Mouse (Mus musculus) kidney, postnatal 0 days (tissue): ENCODE measurements around the gene Fmod. TPM values are rescaled to one million over a fixed set of nuclear protein-coding genes. Genes with fewer than 3 reads are reported as not detected.

Experiments used
- ATAC-seq: fragments of 200-750 bp; cut with Nextera tagmentation; replicated peaks from 2 replicates; pipeline ENCODE4 v1.8.0; 2017; ENCODE audit warnings: low read depth, moderate number of reproducible peaks, moderate TSS enrichment, moderate library complexity; ENCODE audit not compliant: low FRiP score
- DNase-seq: peaks from one replicate; pipeline ENCODE4 v3.0.0-alpha.2; 2016; ENCODE audit warnings: low spot score
- H3K27ac ChIP-seq: fragments of 300-500 bp; sonication (generic); 2 replicates; pipeline ENCODE4 v1.5.1; 2014; ENCODE audit warnings: mild to moderate bottlenecking
- H3K27me3 ChIP-seq: fragments of 300-500 bp; sonication (generic); 2 replicates; pipeline ENCODE4 v1.6.1; 2014; ENCODE audit warnings: low read length, mixed read lengths; ENCODE audit not compliant: insufficient read depth
- H3K36me3 ChIP-seq: fragments of 300-500 bp; sonication (generic); 2 replicates; pipeline ENCODE4 v1.6.1; 2014; ENCODE audit warnings: low read length, mixed read lengths; ENCODE audit not compliant: insufficient read depth
- H3K4me1 ChIP-seq: fragments of 300-500 bp; sonication (generic); replicated peaks from 2 replicates; pipeline ENCODE4 v1.6.1; 2014; ENCODE audit warnings: antibody characterized with exemption, low read length, mixed read lengths; ENCODE audit not compliant: insufficient read depth
- H3K4me2 ChIP-seq: fragments of 300-500 bp; sonication (generic); 2 replicates; pipeline ENCODE4 v1.6.1; 2014; ENCODE audit warnings: mild to moderate bottlenecking, low read length, moderate library complexity, mixed read lengths
- H3K4me3 ChIP-seq: fragments of 300-500 bp; sonication (generic); replicated peaks from 2 replicates; pipeline ENCODE4 v1.5.1; 2014; ENCODE audit warnings: low read depth, low read length
- H3K9ac ChIP-seq: fragments of 300-500 bp; sonication (generic); 2 replicates; pipeline ENCODE4 v1.6.1; 2014; ENCODE audit warnings: low read depth, low read length
- H3K9me3 ChIP-seq: fragments of 300-500 bp; sonication (generic); replicated peaks from 2 replicates; pipeline ENCODE4 v1.6.1; 2016; ENCODE audit warnings: low read length, inconsistent platforms, mixed read lengths
- CTCF ChIP-seq: IDR thresholded peaks from 2 replicates; pipeline ENCODE4 v1.5.1; 2016; ENCODE audit warnings: antibody characterized with exemption, low read depth, mild to moderate bottlenecking, moderate library complexity
- WGBS: fragments of 180-500 bp; shearing (Covaris S2); extraction: QIAGEN DNeasy Blood & Tissue Kit; methylation state at CpG from one replicate; pipeline ENCODE4 v1.1.7; 2014; 5-methylcytosine and 5-hydroxymethylcytosine counted together
- polyA plus RNA-seq: library from polyadenylated mRNA; unstranded; fragments of >200 nt; fragmentation: Nextera tagmentation; extraction: Ambion mirVana; gene quantifications from 2 replicates; pipeline ENCODE4 v1.2.1, GENCODE M21; 2015

Fmod gene
- polyA plus RNA-seq, result 7.8 and 9.4 TPM in 2 replicates

DNA sequence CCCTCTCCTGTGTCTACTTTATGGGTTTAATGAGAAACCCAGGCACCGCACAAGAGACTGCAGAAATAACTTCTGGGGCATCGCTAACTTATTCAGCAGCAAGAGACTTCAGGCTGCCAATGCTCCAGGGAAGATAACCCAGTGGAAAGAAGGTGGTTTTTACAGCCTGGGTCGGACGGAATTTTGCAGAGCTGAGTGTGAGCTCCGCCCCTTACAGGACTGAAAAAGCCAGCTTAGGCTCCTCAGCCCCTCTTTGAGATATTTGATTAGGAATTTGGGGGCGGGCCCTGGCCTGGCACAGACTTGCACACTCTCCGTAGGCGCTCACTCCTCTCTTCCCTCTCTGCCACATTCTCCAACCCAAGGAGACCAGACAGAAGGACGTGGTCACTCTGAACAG, at the start of gene Fmod:
TSS of gene Fmod (plus strand) at position 83 of the 400 bp plus-strand sequence.
- Histone ChIP-seq H3K4me1 (0 out of 2 replicates have a peak, but pooled peaks cover 9% of the 10 kb centered on the region), H3K9ac (0 out of 2 replicates have a peak within 1 kb of the TSS, but pooled peaks have one; percentile 4), H3K9me3 (no peaks in the 10 kb centered on the region), H3K27me3 (no peaks in the 10 kb centered on the region), H3K4me2 (peak within 1 kb of the TSS; percentile 42), H3K36me3 (no peaks in the 10 kb centered on the region), H3K4me3 (no peak within 1 kb of the TSS), H3K27ac (peak within 1 kb of the TSS; percentile 25; the same call in 1 of the 2 replicates)
- WGBS, result 25% methylated on average over 9 of the region's 9 CpGs
- TF ChIP-seq CTCF, result no peak
- DNase-seq (peak; percentile 64), ATAC-seq (peak; percentile 40; the same call in 1 of the 2 replicates)

DNA sequence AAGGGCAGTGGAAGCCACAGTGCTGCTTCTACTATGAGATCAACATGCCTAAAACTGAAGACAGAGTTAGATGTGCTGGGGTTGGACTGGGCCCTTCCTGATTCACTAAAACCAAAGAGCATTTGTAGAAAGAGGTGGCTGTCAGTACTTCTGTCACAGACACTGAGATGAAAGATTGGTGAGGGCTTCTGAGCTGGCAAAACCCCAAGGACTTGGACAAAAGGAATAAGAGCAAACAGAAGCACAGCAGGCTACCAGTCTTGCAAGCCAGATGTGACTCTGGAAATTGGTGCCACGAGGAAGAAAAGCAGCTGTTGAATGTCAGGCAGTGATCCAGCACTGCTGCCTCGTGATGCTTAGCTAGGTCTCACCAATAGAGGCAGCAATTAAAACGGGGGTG, 48.2 kb upstream of the Fmod start:
- H3K36me3 ChIP-seq, result no peaks in the 10 kb centered on the region
- H3K9me3 ChIP-seq, result no peaks in the 10 kb centered on the region
- H3K27me3 ChIP-seq, result no peaks in the 10 kb centered on the region
- DNase-seq, result peak; percentile 40
- no peak overlapping the region for H3K27ac ChIP-seq
- no peak for TF ChIP-seq CTCF
- no peaks in the 10 kb centered on the region for H3K4me1 ChIP-seq
- no peak for ATAC-seq
- WGBS, result 4% methylated on average over 3 of the region's 3 CpGs
- no peak overlapping the region for H3K4me2 ChIP-seq
- H3K4me3 ChIP-seq, result no peak overlapping the region
- H3K9ac ChIP-seq, result no peak overlapping the region

DNA sequence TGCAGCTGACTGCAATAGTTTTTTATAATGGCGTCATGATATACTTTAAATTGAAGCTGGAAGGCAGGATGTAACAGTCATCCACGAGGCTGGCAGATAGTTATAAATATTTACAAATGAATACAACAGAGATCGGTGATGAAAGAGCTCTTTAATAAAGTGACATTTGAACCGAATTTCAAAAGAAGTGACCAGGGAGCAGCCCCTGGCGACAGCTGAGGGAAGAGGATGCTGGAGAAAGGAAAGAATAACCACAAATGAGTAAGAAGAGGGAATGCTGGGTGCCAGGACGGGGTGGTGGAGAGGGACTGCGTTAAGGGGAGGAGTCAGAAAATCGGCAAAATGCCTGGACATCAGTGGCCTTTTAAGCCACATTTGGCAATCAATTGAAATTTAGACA, 45.8 kb upstream of the Fmod start:
- H3K27ac ChIP-seq, result no peak overlapping the region
- H3K4me1 ChIP-seq, result no peaks in the 10 kb centered on the region
- WGBS, result 55% methylated on average over 8 of the region's 8 CpGs
- ATAC-seq, result no peak
- DNase-seq, result no peak
- no peaks in the 10 kb centered on the region for H3K36me3 ChIP-seq
- no peak overlapping the region for H3K4me3 ChIP-seq
- H3K27me3 ChIP-seq, result no peaks in the 10 kb centered on the region
- H3K9ac ChIP-seq, result no peak overlapping the region
- TF ChIP-seq CTCF, result no peak
- no peak overlapping the region for H3K4me2 ChIP-seq
- H3K9me3 ChIP-seq, result no peaks in the 10 kb centered on the region

DNA sequence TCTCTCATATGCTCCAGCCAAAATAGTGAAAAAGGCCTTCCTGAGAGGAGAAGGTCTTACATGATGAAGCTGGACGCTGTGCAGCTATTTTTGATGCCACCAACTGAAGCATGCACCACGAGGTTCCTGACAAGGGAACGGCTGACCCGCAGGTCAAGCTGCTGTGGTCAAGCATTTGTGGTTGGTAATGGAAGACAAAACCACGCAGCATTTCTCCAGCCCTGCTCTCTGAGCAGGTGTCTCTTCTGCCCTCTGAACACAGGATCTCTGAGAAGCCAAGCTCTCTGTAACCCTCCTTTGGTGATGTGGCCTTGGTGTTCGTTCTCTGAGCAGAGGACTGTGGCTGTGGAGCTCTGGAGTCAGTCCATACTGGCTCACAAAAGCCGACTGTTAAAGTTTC, 31.6 kb upstream of the Fmod start:
- no peak overlapping the region for H3K9ac ChIP-seq
- DNase-seq, result no peak
- H3K27ac ChIP-seq, result no peak overlapping the region
- 55% methylated on average over 7 of the region's 7 CpGs for WGBS
- no peak for TF ChIP-seq CTCF
- H3K4me3 ChIP-seq, result no peak overlapping the region
- ATAC-seq, result no peak
- H3K4me2 ChIP-seq, result no peak overlapping the region
- H3K27me3 ChIP-seq, result no peaks in the 10 kb centered on the region
- no peaks in the 10 kb centered on the region for H3K4me1 ChIP-seq
- H3K36me3 ChIP-seq, result no peaks in the 10 kb centered on the region
- H3K9me3 ChIP-seq, result no peaks in the 10 kb centered on the region

DNA sequence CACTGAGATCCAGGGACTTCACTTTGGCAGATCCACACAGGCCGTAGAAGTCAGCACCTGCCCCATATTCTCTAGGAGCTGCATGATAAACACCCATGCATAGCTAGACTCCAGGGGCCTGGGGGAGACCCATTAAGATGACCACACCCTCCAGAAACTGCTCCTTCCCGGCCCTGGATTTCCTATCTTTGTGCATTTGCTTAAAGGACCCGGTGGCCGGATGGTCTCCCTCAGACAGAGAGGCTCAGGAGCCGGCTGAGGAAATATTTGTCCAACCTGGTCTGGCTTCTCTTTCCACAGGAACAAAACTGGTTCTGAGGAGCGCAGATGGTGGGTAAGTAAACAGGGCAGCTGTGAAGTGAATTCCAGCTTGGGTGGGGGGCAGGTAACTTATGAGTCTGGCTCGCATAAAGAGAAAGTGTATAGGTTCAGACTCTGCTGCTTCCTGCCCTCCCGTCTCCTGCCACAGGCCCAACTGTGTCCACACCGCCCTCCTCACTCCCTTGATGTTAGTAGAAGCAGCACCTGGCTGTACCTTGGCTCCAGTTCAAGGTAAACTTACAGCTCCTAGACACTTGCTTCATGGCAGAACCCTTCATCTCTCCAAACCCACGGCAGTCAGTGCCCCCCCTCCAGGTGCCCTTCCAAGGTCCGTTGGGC, 30.8 kb upstream of the Fmod start:
- H3K36me3 ChIP-seq, result no peaks in the 10 kb centered on the region
- ATAC-seq (no peak), DNase-seq (no peak)
- 63% methylated on average over 11 of the region's 11 CpGs for WGBS
- H3K4me3 ChIP-seq, result no peak overlapping the region
- no peaks in the 10 kb centered on the region for H3K4me1 ChIP-seq
- H3K27me3 ChIP-seq, result no peaks in the 10 kb centered on the region
- no peaks in the 10 kb centered on the region for H3K9me3 ChIP-seq
- H3K4me2 ChIP-seq, result no peak overlapping the region
- H3K9ac ChIP-seq, result no peak overlapping the region
- no peak overlapping the region for H3K27ac ChIP-seq
- TF ChIP-seq CTCF, result no peak

DNA sequence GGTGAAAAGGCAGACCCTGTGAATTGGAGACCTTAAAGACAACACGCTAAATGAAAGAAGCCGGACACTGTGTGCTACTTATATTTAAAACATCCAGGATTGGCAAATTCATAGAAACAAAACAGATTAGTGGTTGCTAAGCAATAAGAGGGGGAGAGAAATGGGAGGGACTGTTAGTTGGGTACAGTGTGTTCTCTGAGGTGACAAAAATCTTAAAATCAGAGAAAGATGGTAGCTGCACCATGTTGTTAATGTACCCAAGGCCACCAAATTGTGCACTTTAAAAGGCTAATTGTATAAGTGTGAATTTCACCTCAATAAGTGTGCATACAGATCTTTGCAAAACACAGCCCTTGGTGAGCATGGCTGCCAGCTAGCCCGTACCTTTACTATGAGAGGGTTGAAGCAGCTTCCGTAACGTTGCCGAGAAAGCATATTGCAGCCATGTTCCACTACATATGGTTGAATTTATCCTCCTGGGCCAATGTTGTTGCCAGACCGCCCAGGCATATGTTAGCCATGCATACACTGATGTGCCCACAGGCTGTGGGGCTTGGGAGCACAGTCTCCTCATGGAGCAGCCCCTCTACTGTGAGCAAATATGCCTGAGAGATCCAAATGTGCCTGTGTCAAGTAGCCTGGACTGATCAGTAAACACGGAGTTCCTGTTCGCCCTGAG, 12.6 kb upstream of the Fmod start:
- Histone ChIP-seq H3K9me3 (no peaks in the 10 kb centered on the region), H3K36me3 (no peaks in the 10 kb centered on the region), H3K4me1 (no peaks in the 10 kb centered on the region), H3K27me3 (no peaks in the 10 kb centered on the region), H3K9ac (no peak overlapping the region), H3K4me3 (no peak overlapping the region), H3K27ac (no peak overlapping the region), H3K4me2 (no peak overlapping the region)
- DNase-seq (no peak), ATAC-seq (no peak)
- TF ChIP-seq CTCF, result no peak
- 90% methylated on average over 9 of the region's 9 CpGs for WGBS
